Mouse (Mus musculus) neural tube, embryonic 14.5 days (tissue): ENCODE results near the gene Cd247. TPM values are rescaled to one million over a fixed set of nuclear protein-coding genes. Genes with fewer than 3 reads are reported as not detected.

Source experiments
- ATAC-seq: fragments of 200-750 bp; cut with Nextera tagmentation; 2 replicates; pipeline ENCODE4 v1.8.0; 2017; ENCODE audit warnings: low read depth, mild to moderate bottlenecking, moderate TSS enrichment, moderate library complexity
- H3K27ac ChIP-seq: fragments of 300-500 bp; sonication (generic); 2 replicates; pipeline ENCODE4 v1.5.1; 2014; ENCODE audit warnings: low read depth, mild to moderate bottlenecking, control low read depth, low read length, moderate library complexity, mixed read lengths
- H3K27me3 ChIP-seq: fragments of 300-500 bp; sonication (generic); 2 replicates; pipeline ENCODE4 v1.6.1; 2014; ENCODE audit warnings: low read length; ENCODE audit not compliant: control insufficient read depth, insufficient read depth
- H3K36me3 ChIP-seq: fragments of 300-500 bp; sonication (generic); 2 replicates; pipeline ENCODE4 v1.6.1; 2014; ENCODE audit warnings: low read length, mixed read lengths; ENCODE audit not compliant: control insufficient read depth, insufficient read depth
- H3K4me1 ChIP-seq: fragments of 300-500 bp; sonication (generic); 2 replicates; pipeline ENCODE4 v1.6.1; 2014; ENCODE audit warnings: low read length; ENCODE audit not compliant: control insufficient read depth, insufficient read depth
- H3K4me2 ChIP-seq: fragments of 300-500 bp; sonication (generic); 2 replicates; pipeline ENCODE4 v1.6.1; 2014; ENCODE audit warnings: mild to moderate bottlenecking, low read depth, low read length, control low read depth
- H3K4me3 ChIP-seq: fragments of 300-500 bp; sonication (generic); 2 replicates; pipeline ENCODE4 v1.5.1; 2014; ENCODE audit warnings: low read depth, low read length, control low read depth, mixed read lengths
- H3K9ac ChIP-seq: fragments of 300-500 bp; sonication (generic); replicated peaks from 2 replicates; pipeline ENCODE4 v1.6.1; 2014; ENCODE audit warnings: low read depth, mild to moderate bottlenecking, control low read depth, low read length, mixed read lengths
- H3K9me3 ChIP-seq: fragments of 300-500 bp; sonication (generic); 2 replicates; pipeline ENCODE4 v1.6.1; 2016; ENCODE audit warnings: low read length; ENCODE audit not compliant: control insufficient read depth
- WGBS: fragments of 180-500 bp; shearing (Covaris S2); extraction: QIAGEN DNeasy Blood & Tissue Kit; methylation state at CpG from one replicate; pipeline ENCODE4 v1.1.7; 2014; 5-methylcytosine and 5-hydroxymethylcytosine counted together
- polyA plus RNA-seq: library from polyadenylated mRNA; unstranded; fragments of >200 nt; fragmentation: Nextera tagmentation; extraction: Ambion mirVana; gene quantifications from 2 replicates; pipeline ENCODE4 v1.2.1, GENCODE M21; 2014

Cd247 gene
- polyA plus RNA-seq, 1 experiment from 2014 or later = 1.1 TPM

GRCm38 (mm10) chr1:165822031-165822430 lies 33.5 kb downstream of the Cd247 start:
- H3K4me1 ChIP-seq = no peaks in the 10 kb centered on the region
- WGBS = 94% methylated on average over 2 of the region's 2 CpGs
- H3K9me3 ChIP-seq = no peaks in the 10 kb centered on the region
- no peak overlapping the region for H3K27ac ChIP-seq
- no peak overlapping the region for H3K4me3 ChIP-seq
- no peak overlapping the region for H3K9ac ChIP-seq
- H3K27me3 ChIP-seq = no peaks in the 10 kb centered on the region
- no peak overlapping the region for H3K4me2 ChIP-seq
- no peaks in the 10 kb centered on the region for H3K36me3 ChIP-seq
- ATAC-seq = no peak

DNA sequence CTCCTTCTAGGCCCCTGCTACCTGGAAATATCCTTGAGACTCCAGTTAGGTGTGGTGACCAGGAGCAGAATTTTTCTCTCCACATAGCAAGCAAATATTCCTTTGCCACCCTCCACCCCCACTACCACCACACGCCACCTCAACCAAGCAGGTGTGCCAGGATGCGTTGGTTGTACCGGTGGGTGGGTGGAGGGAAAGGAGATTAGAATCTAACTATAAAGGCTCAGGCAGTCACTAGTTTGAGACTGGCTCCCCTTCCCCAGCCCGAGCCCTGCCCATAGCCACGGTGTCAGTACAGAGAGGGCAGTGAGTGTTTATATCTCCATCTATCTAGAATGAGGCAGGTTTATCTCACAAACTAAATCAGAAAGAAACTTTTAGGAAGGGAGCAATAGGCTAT lies 39.7 kb downstream of the Cd247 start:
- no peak overlapping the region for H3K4me2 ChIP-seq
- no peaks in the 10 kb centered on the region for H3K27me3 ChIP-seq
- H3K9me3 ChIP-seq = no peaks in the 10 kb centered on the region
- no peaks in the 10 kb centered on the region for H3K36me3 ChIP-seq
- ATAC-seq = no peak
- H3K9ac ChIP-seq = no peak overlapping the region
- H3K4me3 ChIP-seq = no peak overlapping the region
- H3K4me1 ChIP-seq = peaks cover 1% of the 10 kb centered on the region; the same call in 1 of the 2 replicates
- WGBS = 89% methylated on average over 5 of the region's 5 CpGs
- no peak overlapping the region for H3K27ac ChIP-seq

GRCm38 (mm10) chr1:165828615-165829014 lies 40.1 kb downstream of the Cd247 start:
- Histone ChIP-seq H3K4me1 (peaks cover 5% of the 10 kb centered on the region; the same call in 1 of the 2 replicates), H3K27ac (no peak overlapping the region), H3K9me3 (no peaks in the 10 kb centered on the region), H3K27me3 (no peaks in the 10 kb centered on the region), H3K4me2 (no peak overlapping the region), H3K9ac (no peak overlapping the region), H3K36me3 (no peaks in the 10 kb centered on the region), H3K4me3 (no peak overlapping the region)
- ATAC-seq = no peak
- 91% methylated on average over 6 of the region's 6 CpGs for WGBS

- no peaks in the 10 kb centered on the region for H3K9me3 ChIP-seq
- no peaks in the 10 kb centered on the region for H3K36me3 ChIP-seq
- H3K27me3 ChIP-seq = no peaks in the 10 kb centered on the region
- no peak for ATAC-seq
- no peak overlapping the region for H3K4me2 ChIP-seq
- H3K4me3 ChIP-seq = no peak overlapping the region
- H3K9ac ChIP-seq = no peak overlapping the region
- peaks cover 15% of the 10 kb centered on the region for H3K4me1 ChIP-seq
- whole genome bisulfite sequencing = 90% methylated on average over 5 of the region's 5 CpGs
- no peak overlapping the region for H3K27ac ChIP-seq
Observed at GRCm38 (mm10) chr1:165829890-165830289, 41.4 kb downstream of the Cd247 start.

DNA sequence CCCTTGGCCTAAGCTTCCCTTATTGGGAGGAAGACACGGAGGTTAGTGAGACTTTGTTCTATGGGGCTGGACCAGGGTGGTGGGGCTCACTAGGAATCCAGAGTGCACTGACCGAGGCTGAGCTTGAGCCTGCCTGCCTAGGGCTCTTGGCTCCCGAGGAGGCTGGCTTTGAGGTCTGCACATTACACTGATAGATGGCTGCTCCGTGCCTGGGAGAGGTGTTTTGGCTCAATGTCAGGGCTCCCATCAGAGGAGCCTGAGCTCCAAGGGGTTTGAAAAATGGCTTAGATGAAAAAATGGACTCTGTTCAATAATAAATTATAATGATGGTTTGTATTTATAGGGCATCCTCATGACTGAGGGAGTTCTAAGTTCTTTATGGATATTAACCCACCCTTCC lies 44.8 kb downstream of the Cd247 start:
- Histone ChIP-seq H3K4me2 (no peak overlapping the region), H3K4me3 (no peak overlapping the region), H3K4me1 (peaks cover 34% of the 10 kb centered on the region), H3K27me3 (no peaks in the 10 kb centered on the region), H3K9ac (no peak overlapping the region), H3K27ac (peak overlapping the region; percentile 69), H3K36me3 (no peaks in the 10 kb centered on the region), H3K9me3 (no peaks in the 10 kb centered on the region)
- WGBS = 15% methylated on average over 4 of the region's 4 CpGs
- ATAC-seq = peak; percentile 67

DNA sequence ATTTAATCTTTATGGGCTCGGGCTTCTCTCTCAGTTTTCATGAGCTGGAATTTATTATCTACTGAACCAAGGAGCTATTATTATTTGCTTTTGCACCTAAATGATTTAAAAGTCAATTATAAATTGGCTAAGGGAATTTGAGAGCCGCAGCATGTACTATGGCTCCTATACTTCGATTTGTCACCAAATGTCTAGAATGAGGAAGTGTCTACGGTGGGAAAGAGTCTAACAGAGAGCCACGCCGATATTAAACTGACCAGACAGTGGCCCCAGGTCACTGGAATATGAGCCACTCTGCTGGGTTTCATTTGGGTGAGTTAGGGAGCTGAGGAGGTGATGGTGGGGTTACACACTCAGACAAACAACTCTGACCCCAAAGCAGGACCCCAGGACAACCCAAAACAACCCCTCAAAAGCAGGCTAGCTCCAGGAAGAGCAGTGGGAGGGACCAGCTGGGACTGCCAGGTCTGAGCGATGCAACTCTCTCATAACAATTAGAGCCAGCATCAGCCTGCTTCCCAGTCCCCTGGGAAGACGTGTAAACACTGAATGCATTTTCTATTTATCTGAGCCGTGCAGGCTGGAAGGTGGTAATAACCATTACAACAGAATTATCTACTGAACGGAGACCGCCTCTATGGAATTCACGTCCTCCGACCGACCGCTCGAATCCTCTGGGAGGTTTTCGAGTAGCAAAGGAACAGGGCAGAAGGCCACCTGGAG lies 45.6 kb downstream of the Cd247 start:
- peak; percentile 85 for ATAC-seq
- Histone ChIP-seq H3K4me3 (peak overlapping the region; percentile 18; the same call in 1 of the 2 replicates), H3K27me3 (no peaks in the 10 kb centered on the region), H3K9ac (peak overlapping the region; percentile 26; the same call in 1 of the 2 replicates), H3K4me1 (peaks cover 34% of the 10 kb centered on the region), H3K4me2 (peak overlapping the region; percentile 50), H3K36me3 (no peaks in the 10 kb centered on the region), H3K27ac (peak overlapping the region; percentile 85), H3K9me3 (no peaks in the 10 kb centered on the region)
- 10% methylated on average over 17 of the region's 17 CpGs for WGBS

DNA sequence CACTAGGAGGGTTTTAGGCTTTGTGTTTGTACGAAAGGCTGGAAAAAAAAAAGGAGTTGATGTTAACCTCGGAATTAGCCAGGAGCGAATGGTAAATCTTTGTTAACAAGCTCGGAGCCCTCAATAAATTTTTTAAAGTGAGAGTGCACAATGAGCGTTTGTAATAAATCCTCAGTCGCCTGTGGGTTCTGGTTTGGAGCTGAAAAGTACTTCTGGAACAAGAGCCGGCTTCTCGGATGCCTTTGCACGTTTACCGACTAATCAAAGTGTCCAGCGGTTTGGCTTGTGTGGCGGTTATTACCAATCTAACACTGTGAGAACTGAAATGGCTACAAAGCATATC lies 46.1 kb downstream of the Cd247 start:
- Histone ChIP-seq H3K4me1 (peaks cover 34% of the 10 kb centered on the region), H3K27ac (peak overlapping the region; percentile 85), H3K4me3 (peak overlapping the region; percentile 18; the same call in 1 of the 2 replicates), H3K36me3 (no peaks in the 10 kb centered on the region), H3K27me3 (0 out of 2 replicates have a peak, but pooled peaks cover under 1% of the 10 kb centered on the region), H3K4me2 (peak overlapping the region; percentile 50), H3K9ac (peak overlapping the region; percentile 26; the same call in 1 of the 2 replicates), H3K9me3 (no peaks in the 10 kb centered on the region)
- 8% methylated on average over 12 of the region's 12 CpGs for WGBS
- ATAC-seq = no peak

GRCm38 (mm10) chr1:165836461-165836860 lies 48.0 kb downstream of the Cd247 start:
- Histone ChIP-seq H3K27me3 (0 out of 2 replicates have a peak, but pooled peaks cover 3% of the 10 kb centered on the region), H3K36me3 (no peaks in the 10 kb centered on the region), H3K9me3 (no peaks in the 10 kb centered on the region), H3K4me1 (peaks cover 40% of the 10 kb centered on the region), H3K27ac (peak overlapping the region; percentile 62; the same call in 1 of the 2 replicates), H3K4me2 (no peak overlapping the region), H3K9ac (no peak overlapping the region), H3K4me3 (no peak overlapping the region)
- 11% methylated on average over 6 of the region's 6 CpGs for WGBS
- no peak for ATAC-seq

GRCm38 (mm10) chr1:165837546-165837945 lies 49.1 kb downstream of the Cd247 start:
- H3K9ac ChIP-seq = no peak overlapping the region
- H3K27ac ChIP-seq = peak overlapping the region; percentile 73
- no peak overlapping the region for H3K4me2 ChIP-seq
- no peak for ATAC-seq
- peaks cover 8% of the 10 kb centered on the region; the same call in 1 of the 2 replicates for H3K27me3 ChIP-seq
- 15% methylated on average over 8 of the region's 8 CpGs for WGBS
- no peaks in the 10 kb centered on the region for H3K9me3 ChIP-seq
- H3K4me1 ChIP-seq = peaks cover 40% of the 10 kb centered on the region
- H3K4me3 ChIP-seq = no peak overlapping the region
- H3K36me3 ChIP-seq = no peaks in the 10 kb centered on the region
